Mouse (Mus musculus) erythroblast, embryonic 14.5 days (primary cell): ENCODE results near the gene Tagln3.

Experiments used
- GATA1 ChIP-seq: IDR thresholded peaks from 2 replicates; pipeline ENCODE4 v1.6.1; 2012; ENCODE audit warnings: low read length, inconsistent platforms, mixed read lengths
- TAL1 ChIP-seq: IDR thresholded peaks from 3 replicates; pipeline ENCODE4 v1.6.1; 2012; ENCODE audit warnings: low read length, inconsistent platforms, mixed read lengths

GRCm38 (mm10) chr16:45676462-45676861, 47.9 kb downstream of the Tagln3 start:
- TF ChIP-seq GATA1, result no peak
- TF ChIP-seq TAL1, result no peak
